Comparison of ENCODE assay signal across 28 mouse cellular contexts in the genomic region with DNA sequence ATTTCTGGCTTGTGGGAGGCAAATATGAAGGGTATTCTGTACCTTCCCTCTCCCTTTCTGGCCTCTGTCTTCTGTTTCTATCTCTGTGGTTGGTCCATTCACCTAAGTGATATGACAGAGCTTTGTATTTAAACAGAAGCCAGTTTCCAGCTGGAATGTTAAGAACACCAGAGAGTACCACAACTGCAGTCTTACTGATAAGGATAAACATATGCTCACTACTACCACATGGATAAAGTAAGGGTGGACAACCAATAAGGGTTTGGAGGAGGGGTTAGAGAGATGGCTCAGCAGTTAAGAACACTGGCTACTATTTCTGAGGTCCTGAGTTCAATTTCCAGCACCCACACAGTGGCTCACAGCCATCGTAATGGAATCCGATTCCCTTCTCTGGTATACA.
A peak's percentile ranks its signal among the peaks of the same experiment; 100 is the strongest.
DNase-seq lines count a peak whose midpoint lies in the region; ATAC-seq and TF ChIP-seq lines count a peak whose summit lies in the region.
"Had no signal": no experiment of that assay in that cellular context is flagged by ENCODE, and none has a peak within 500 bp of the region (broad histone marks: within the 10 kb centered on the region; RNA-seq: fewer than 3 reads in every experiment).

No protein-coding gene starts in this region.

- H3K9me3 ChIP-seq in stomach, embryonic 15.5 days = no peaks in the 10 kb centered on the region
- H3K9me3 ChIP-seq in stomach, postnatal 0 days (ENCODE audit: control insufficient read depth, low read length) = no peaks in the 10 kb centered on the region
- H3K9me3 ChIP-seq in liver, embryonic 11.5 days (ENCODE audit: control insufficient read depth, low read length) = no peaks in the 10 kb centered on the region
- H3K9me3 ChIP-seq in liver, embryonic 16.5 days (replicated peaks; ENCODE audit: control insufficient read depth, low read length) = no peaks in the 10 kb centered on the region
- H3K9me3 ChIP-seq: forebrain, embryonic 13.5 days; G1E; hindbrain, embryonic 10.5 days; hindbrain, embryonic 15.5 days; kidney, embryonic 15.5 days; megakaryocyte, embryonic 14.5 days; midbrain, embryonic 13.5 days had no signal

- no peak for TF ChIP-seq CTCF in stomach, postnatal 0 days (IDR thresholded peaks at IDR 0.05; ENCODE audit: low read depth)
- no peak for TF ChIP-seq CTCF in left cerebral cortex, adult 2 months (IDR thresholded peaks at IDR 0.05)

- no peak overlapping the region for H3K4me3 ChIP-seq in stomach, embryonic 15.5 days (replicated peaks)
- no peak overlapping the region for H3K4me3 ChIP-seq in stomach, postnatal 0 days (ENCODE audit: low read depth, low read length)
- H3K4me3 ChIP-seq in liver, embryonic 11.5 days (ENCODE audit: low read depth, low read length) = no peak overlapping the region
- no peak overlapping the region for H3K4me3 ChIP-seq in liver, embryonic 16.5 days (ENCODE audit: low read depth, low read length)
- H3K4me3 ChIP-seq in left cerebral cortex, adult 2 months = no peak overlapping the region
- H3K4me3 ChIP-seq: forebrain, embryonic 13.5 days; hindbrain, embryonic 10.5 days; hindbrain, embryonic 15.5 days; kidney, embryonic 15.5 days; megakaryocyte, embryonic 14.5 days; midbrain, embryonic 13.5 days had no signal

- no peak overlapping the region for H3K9ac ChIP-seq in stomach, embryonic 15.5 days
- no peak overlapping the region for H3K9ac ChIP-seq in stomach, postnatal 0 days (ENCODE audit: low read length)
- H3K9ac ChIP-seq in liver, embryonic 11.5 days (ENCODE audit: low read depth, low read length) = 0 out of 2 replicates have a peak overlapping the region, but pooled peaks have one; percentile 0
- H3K9ac ChIP-seq in liver, embryonic 16.5 days (ENCODE audit: low read depth, low read length) = peak overlapping the region; percentile 13; the same call in 1 of the 2 replicates
- H3K9ac ChIP-seq: forebrain, embryonic 13.5 days; hindbrain, embryonic 15.5 days; kidney, embryonic 15.5 days; midbrain, embryonic 13.5 days had no signal

- intact Hi-C loops in left cerebral cortex, adult 2 months (cut with DNase I) = no loop called here

- no peak overlapping the region for H3K4me2 ChIP-seq in stomach, embryonic 15.5 days
- H3K4me2 ChIP-seq in stomach, postnatal 0 days (replicated peaks; ENCODE audit: low read depth) = no peak overlapping the region
- H3K4me2 ChIP-seq in liver, embryonic 11.5 days = no peak overlapping the region
- peak overlapping the region; percentile 22 for H3K4me2 ChIP-seq in liver, embryonic 16.5 days (ENCODE audit: low read depth, low read length)
- H3K4me2 ChIP-seq: forebrain, embryonic 13.5 days; heart, embryonic 11.5 days; hindbrain, embryonic 15.5 days; kidney, embryonic 15.5 days; midbrain, embryonic 13.5 days had no signal

- no peaks in the 10 kb centered on the region for H3K4me1 ChIP-seq in stomach, embryonic 15.5 days
- no peaks in the 10 kb centered on the region for H3K4me1 ChIP-seq in stomach, postnatal 0 days (replicated peaks; ENCODE audit: control insufficient read depth, insufficient read depth)
- peaks cover 7% of the 10 kb centered on the region for H3K4me1 ChIP-seq in liver, embryonic 11.5 days (replicated peaks; ENCODE audit: control insufficient read depth, insufficient read depth, low read length)
- H3K4me1 ChIP-seq in liver, embryonic 16.5 days (ENCODE audit: control insufficient read depth, low read depth, low read length) = peaks cover 18% of the 10 kb centered on the region
- H3K4me1 ChIP-seq: forebrain, embryonic 13.5 days; hindbrain, embryonic 10.5 days; hindbrain, embryonic 15.5 days; kidney, embryonic 15.5 days; midbrain, embryonic 13.5 days had no signal

- ATAC-seq in stomach, embryonic 15.5 days (ENCODE audit: insufficient read depth, low FRiP score, low read depth) = peak; percentile 72; the same call in 1 of the 2 replicates
- ATAC-seq in stomach, postnatal 0 days (ENCODE audit: low FRiP score, low TSS enrichment) = no peak
- peak; percentile 94 for ATAC-seq in liver, embryonic 11.5 days (replicated peaks; ENCODE audit: low FRiP score)
- peak; percentile 99 for ATAC-seq in liver, embryonic 16.5 days (ENCODE audit: low read depth)
- ATAC-seq: forebrain, embryonic 13.5 days; inflammation-experienced regulatory T-cells, adult 6 months; midbrain, embryonic 13.5 days; Patski had no signal

- TF ChIP-seq EP300 in stomach, postnatal 0 days (optimal IDR thresholded peaks at IDR 0.05) = no peak

- DNase-seq in stomach, postnatal 0 days (ENCODE audit: low spot score) = no peak
- no peak for DNase-seq in liver, embryonic 11.5 days (ENCODE audit: low spot score)
- DNase-seq in thymus, postnatal 14 days = no peak
- no peak for DNase-seq in kidney, adult 18-20 months
- no peak for DNase-seq in left cerebral cortex, adult 2 months (ENCODE audit: extremely low spot score in 1 of 2, low spot score in 2 of 2)
- DNase-seq: adrenal gland, postnatal 10 days; cerebellum, adult 2 months; cerebellum, postnatal 14 days; gastrocnemius, postnatal 14 days; kidney, adult 11 months; kidney, postnatal 25 days; lung, postnatal 36 days; retina, postnatal 1 day; right cerebral cortex, postnatal 25 days; thymus, adult 18-20 months; thymus, postnatal 4 days had no signal

- no peaks in the 10 kb centered on the region for H3K27me3 ChIP-seq in stomach, embryonic 15.5 days (replicated peaks)
- H3K27me3 ChIP-seq in stomach, postnatal 0 days (ENCODE audit: control insufficient read depth, insufficient read depth, low read length) = no peaks in the 10 kb centered on the region
- no peaks in the 10 kb centered on the region; the same call in 1 of the 2 replicates for H3K27me3 ChIP-seq in liver, embryonic 11.5 days (replicated peaks; ENCODE audit: control insufficient read depth, insufficient read depth, low read length)
- H3K27me3 ChIP-seq in liver, embryonic 16.5 days (ENCODE audit: control insufficient read depth, insufficient read depth, low read depth, low read length) = no peaks in the 10 kb centered on the region
- H3K27me3 ChIP-seq: forebrain, embryonic 13.5 days; hindbrain, embryonic 15.5 days; kidney, embryonic 15.5 days; midbrain, embryonic 13.5 days; Patski had no signal

- WGBS in stomach, embryonic 15.5 days = 67% methylated on average over 2 of the region's 2 CpGs
- 78% methylated on average over 2 of the region's 2 CpGs for WGBS in stomach, postnatal 0 days
- 77% methylated on average over 2 of the region's 2 CpGs for WGBS in liver, embryonic 11.5 days
- WGBS in liver, embryonic 16.5 days (ENCODE audit: insufficient replicate concordance) = 69% methylated on average over 2 of the region's 2 CpGs

- no peak overlapping the region for H3K27ac ChIP-seq in stomach, embryonic 15.5 days
- no peak overlapping the region for H3K27ac ChIP-seq in stomach, postnatal 0 days (replicated peaks)
- H3K27ac ChIP-seq in liver, embryonic 11.5 days (ENCODE audit: low read depth, low read length) = 0 out of 2 replicates have a peak overlapping the region, but pooled peaks have one; percentile 39
- peak overlapping the region; percentile 79 for H3K27ac ChIP-seq in liver, embryonic 16.5 days (ENCODE audit: low read length)
- no peak overlapping the region for H3K27ac ChIP-seq in left cerebral cortex, adult 2 months
- H3K27ac ChIP-seq: forebrain, embryonic 13.5 days; hindbrain, embryonic 10.5 days; hindbrain, embryonic 15.5 days; kidney, embryonic 15.5 days; midbrain, embryonic 13.5 days had no signal

- no peaks in the 10 kb centered on the region for H3K36me3 ChIP-seq in stomach, embryonic 15.5 days
- H3K36me3 ChIP-seq in stomach, postnatal 0 days (ENCODE audit: control insufficient read depth, insufficient read depth, low read length) = no peaks in the 10 kb centered on the region
- no peaks in the 10 kb centered on the region for H3K36me3 ChIP-seq in liver, embryonic 11.5 days (ENCODE audit: control insufficient read depth, insufficient read depth, low read length)
- no peaks in the 10 kb centered on the region for H3K36me3 ChIP-seq in liver, embryonic 16.5 days (ENCODE audit: control insufficient read depth, insufficient read depth)
- H3K36me3 ChIP-seq: G1E; hindbrain, embryonic 10.5 days; hindbrain, embryonic 15.5 days; kidney, embryonic 15.5 days; midbrain, embryonic 13.5 days had no signal

Comparison
In these comparisons a context has a peak if more than half of its experiments do, and no peak if none do; other contexts are left out.
1. H3K27ac ChIP-seq: peak in liver, embryonic 11.5 days (single experiment) and liver, embryonic 16.5 days (single experiment); none in stomach, embryonic 15.5 days (single experiment), stomach, postnatal 0 days (single experiment) and left cerebral cortex, adult 2 months (single experiment).
2. H3K9ac ChIP-seq: peak in liver, embryonic 11.5 days (single experiment) and liver, embryonic 16.5 days (single experiment); none in stomach, embryonic 15.5 days (single experiment) and stomach, postnatal 0 days (single experiment).